Mouse (Mus musculus): ENCODE measurements around the gene Timm13. TPM values are rescaled to one million over a fixed set of nuclear protein-coding genes. Genes with fewer than 3 reads are reported as not detected.

Gene Timm13
- polyA plus RNA-seq, 1 experiment, result 208 TPM

GRCm38 (mm10) chr10:80909375-80910162, 8.8 kb upstream of the Timm13 start:
- H3K27me3 ChIP-seq (ENCODE audit: control insufficient read depth, insufficient read depth, low read length), result no peaks in the 10 kb centered on the region
- whole genome bisulfite sequencing, result 79% methylated on average over 22 of the region's 22 CpGs
- H3K4me3 ChIP-seq (replicated peaks; ENCODE audit: insufficient read depth, low read depth, low read length), result no peak overlapping the region
- no peak for TF ChIP-seq POLR2A (IDR thresholded peaks at IDR 0.05; ENCODE audit: borderline replicate concordance, insufficient read depth, low read length)
- no peak for TF ChIP-seq CTCF (IDR thresholded peaks at IDR 0.05; ENCODE audit: borderline replicate concordance, insufficient read depth, low read depth, low read length)
- H3K27ac ChIP-seq (ENCODE audit: insufficient read depth, low read length), result no peak overlapping the region
- no peak for DNase-seq
- H3K4me1 ChIP-seq (ENCODE audit: control insufficient read depth, insufficient read depth, low read length), result peaks cover 35% of the 10 kb centered on the region

GRCm38 (mm10) chr10:80904709-80905108, 3.9 kb upstream of the Timm13 start:
- Histone ChIP-seq H3K27me3 (ENCODE audit: control insufficient read depth, insufficient read depth, low read length) (no peaks in the 10 kb centered on the region), H3K4me3 (replicated peaks; ENCODE audit: insufficient read depth, low read depth, low read length) (no peak overlapping the region), H3K27ac (ENCODE audit: insufficient read depth, low read length) (no peak overlapping the region), H3K4me1 (ENCODE audit: control insufficient read depth, insufficient read depth, low read length) (no peaks in the 10 kb centered on the region; the same call in 1 of the 2 replicates)
- no peak for DNase-seq
- TF ChIP-seq POLR2A (IDR thresholded peaks at IDR 0.05; ENCODE audit: borderline replicate concordance, insufficient read depth, low read length), result no peak
- TF ChIP-seq CTCF (IDR thresholded peaks at IDR 0.05; ENCODE audit: borderline replicate concordance, insufficient read depth, low read depth, low read length), result no peak
- 88% methylated on average over 11 of the region's 11 CpGs for WGBS

- H3K4me3 ChIP-seq (replicated peaks; ENCODE audit: insufficient read depth, low read depth, low read length), result no peak overlapping the region
- no peak for TF ChIP-seq POLR2A (IDR thresholded peaks at IDR 0.05; ENCODE audit: borderline replicate concordance, insufficient read depth, low read length)
- no peak for TF ChIP-seq CTCF (IDR thresholded peaks at IDR 0.05; ENCODE audit: borderline replicate concordance, insufficient read depth, low read depth, low read length)
- WGBS, result 72% methylated on average over 28 of the region's 28 CpGs
- DNase-seq, result no peak
- no peaks in the 10 kb centered on the region for H3K27me3 ChIP-seq (ENCODE audit: control insufficient read depth, insufficient read depth, low read length)
- H3K27ac ChIP-seq (ENCODE audit: insufficient read depth, low read length), result no peak overlapping the region
- H3K4me1 ChIP-seq (ENCODE audit: control insufficient read depth, insufficient read depth, low read length), result peaks cover 6% of the 10 kb centered on the region; the same call in 1 of the 2 replicates
These were observed 3.4 kb upstream of the Timm13 start for GRCm38 (mm10) chr10:80904004-80904693.

- no peak overlapping the region for H3K4me3 ChIP-seq (replicated peaks; ENCODE audit: insufficient read depth, low read depth, low read length)
- no peaks in the 10 kb centered on the region for H3K27me3 ChIP-seq (ENCODE audit: control insufficient read depth, insufficient read depth, low read length)
- TF ChIP-seq CTCF (IDR thresholded peaks at IDR 0.05; ENCODE audit: borderline replicate concordance, insufficient read depth, low read depth, low read length), result no peak
- TF ChIP-seq POLR2A (IDR thresholded peaks at IDR 0.05; ENCODE audit: borderline replicate concordance, insufficient read depth, low read length), result no peak
- H3K27ac ChIP-seq (ENCODE audit: insufficient read depth, low read length), result no peak overlapping the region
- 93% methylated on average over 10 of the region's 10 CpGs for WGBS
- H3K4me1 ChIP-seq (ENCODE audit: control insufficient read depth, insufficient read depth, low read length), result peaks cover 13% of the 10 kb centered on the region
- DNase-seq, result no peak
These were observed 2.5 kb upstream of the Timm13 start for GRCm38 (mm10) chr10:80903282-80903681.

- Histone ChIP-seq H3K27ac (ENCODE audit: insufficient read depth, low read length) (no peak overlapping the region), H3K27me3 (ENCODE audit: control insufficient read depth, insufficient read depth, low read length) (no peaks in the 10 kb centered on the region), H3K4me1 (ENCODE audit: control insufficient read depth, insufficient read depth, low read length) (peaks cover 16% of the 10 kb centered on the region), H3K4me3 (replicated peaks; ENCODE audit: insufficient read depth, low read depth, low read length) (no peak overlapping the region)
- WGBS, result 91% methylated on average over 9 of the region's 9 CpGs
- DNase-seq, result no peak
- TF ChIP-seq CTCF (IDR thresholded peaks at IDR 0.05; ENCODE audit: borderline replicate concordance, insufficient read depth, low read depth, low read length) (no peak), POLR2A (IDR thresholded peaks at IDR 0.05; ENCODE audit: borderline replicate concordance, insufficient read depth, low read length) (no peak)
These were observed 1.6 kb upstream of the Timm13 start for GRCm38 (mm10) chr10:80902273-80902940.

DNA sequence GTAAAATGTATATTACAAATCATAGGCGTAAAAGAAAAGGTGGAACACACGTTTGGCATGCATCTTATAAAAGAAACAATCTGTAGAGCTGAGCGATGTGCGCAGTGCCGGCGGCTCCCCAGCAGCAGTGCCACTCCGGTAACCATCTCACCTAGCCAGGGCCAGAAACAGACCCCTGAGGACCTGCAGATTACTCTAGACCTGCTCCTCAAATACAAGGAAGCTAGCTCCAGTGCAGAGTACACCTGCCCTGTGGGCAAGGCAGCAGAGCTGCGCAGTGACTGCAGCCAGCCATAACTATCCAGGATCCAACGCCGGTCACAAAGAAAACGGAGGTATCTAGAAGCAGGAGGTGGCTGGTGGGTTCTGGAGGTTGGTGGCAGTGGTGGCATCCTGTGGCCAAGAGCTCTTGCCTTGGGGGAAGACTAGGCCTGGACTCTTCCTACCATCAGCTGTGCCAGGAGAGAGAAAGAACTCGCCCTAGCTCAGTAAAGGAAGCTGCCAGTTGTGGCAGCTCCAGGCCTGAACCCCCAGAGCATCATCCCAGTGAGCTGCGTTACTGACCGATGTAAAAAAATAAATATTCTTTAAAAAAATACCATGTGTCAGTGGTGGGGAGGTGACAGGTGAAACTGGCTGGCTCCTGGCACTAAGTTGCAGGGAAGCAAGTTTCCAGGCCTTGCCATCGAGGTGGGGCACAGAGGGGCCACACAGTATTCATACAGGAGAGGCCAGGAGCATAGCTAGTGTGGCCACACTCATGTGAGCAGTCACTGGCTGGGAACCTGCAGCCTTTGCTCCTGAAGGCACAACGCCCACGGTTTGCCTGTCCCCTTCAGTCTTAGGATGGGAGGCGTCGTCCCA, 872 bp upstream of the Timm13 start:
- Histone ChIP-seq H3K4me1 (ENCODE audit: control insufficient read depth, insufficient read depth, low read length) (peaks cover 16% of the 10 kb centered on the region), H3K4me3 (replicated peaks; ENCODE audit: insufficient read depth, low read depth, low read length) (no peak overlapping the region), H3K27me3 (ENCODE audit: control insufficient read depth, insufficient read depth, low read length) (no peaks in the 10 kb centered on the region), H3K27ac (ENCODE audit: insufficient read depth, low read length) (0 out of 2 replicates have a peak overlapping the region, but pooled peaks have one; percentile 10)
- peak; percentile 39 to 42 for DNase-seq
- 87% methylated on average over 19 of the region's 19 CpGs for WGBS
- TF ChIP-seq CTCF (IDR thresholded peaks at IDR 0.05; ENCODE audit: borderline replicate concordance, insufficient read depth, low read depth, low read length), result no peak
- TF ChIP-seq POLR2A (IDR thresholded peaks at IDR 0.05; ENCODE audit: borderline replicate concordance, insufficient read depth, low read length), result no peak
